Mouse (Mus musculus) neural tube, embryonic 12.5 days (tissue): ENCODE results near the gene Sgo1. TPM values are rescaled to one million over a fixed set of nuclear protein-coding genes. Genes with fewer than 3 reads are reported as not detected.
"Not testable (repeated sequence)": the region's sequence is repeated elsewhere in the genome, so short reads cannot be mapped to it uniquely, and the experiment has no call there.

Source experiments
- ATAC-seq: fragments of 200-750 bp; cut with Nextera tagmentation; 2 replicates; pipeline ENCODE4 v1.8.0; 2017; ENCODE audit warnings: low read depth, mild to moderate bottlenecking, moderate TSS enrichment, moderate library complexity; ENCODE audit not compliant: low FRiP score
- H3K27ac ChIP-seq: fragments of 300-500 bp; sonication (generic); 2 replicates; pipeline ENCODE4 v1.5.1; 2016
- H3K27me3 ChIP-seq: fragments of 300-500 bp; sonication (generic); replicated peaks from 2 replicates; pipeline ENCODE4 v1.6.1; 2016; ENCODE audit warnings: mild to moderate bottlenecking
- H3K36me3 ChIP-seq: fragments of 300-500 bp; sonication (generic); 2 replicates; pipeline ENCODE4 v1.6.1; 2016; ENCODE audit warnings: mild to moderate bottlenecking
- H3K4me1 ChIP-seq: fragments of 300-500 bp; sonication (generic); 2 replicates; pipeline ENCODE4 v1.6.1; 2016
- H3K4me2 ChIP-seq: fragments of 300-500 bp; sonication (generic); replicated peaks from 2 replicates; pipeline ENCODE4 v1.6.1; 2016; ENCODE audit warnings: mild to moderate bottlenecking
- H3K4me3 ChIP-seq: fragments of 300-500 bp; sonication (generic); 2 replicates; pipeline ENCODE4 v1.5.1; 2016
- H3K9ac ChIP-seq: fragments of 300-500 bp; sonication (generic); 2 replicates; pipeline ENCODE4 v1.6.1; 2016; ENCODE audit warnings: mild to moderate bottlenecking
- H3K9me3 ChIP-seq: fragments of 300-500 bp; sonication (generic); 2 replicates; pipeline ENCODE4 v1.6.1; 2016; ENCODE audit warnings: mild to moderate bottlenecking
- WGBS: fragments of 180-500 bp; shearing (Covaris S2); methylation state at CpG from one replicate; pipeline ENCODE4 v1.1.7; 2016; 5-methylcytosine and 5-hydroxymethylcytosine counted together
- polyA plus RNA-seq: library from polyadenylated mRNA; unstranded; fragments of >200 nt; fragmentation: Nextera tagmentation; extraction: Ambion mirVana; gene quantifications from 2 replicates; pipeline ENCODE4 v1.2.1, GENCODE M21; 2016

Gene Sgo1
- polyA plus RNA-seq, 1 experiment from 2014 or later: 27.4 TPM

- 93% methylated on average over 3 of the region's 3 CpGs for WGBS
- no peaks in the 10 kb centered on the region for H3K27me3 ChIP-seq
- ATAC-seq: no peak
- H3K4me3 ChIP-seq: no peak overlapping the region
- H3K4me2 ChIP-seq: no peak overlapping the region
- H3K4me1 ChIP-seq: no peaks in the 10 kb centered on the region
- peaks cover 12% of the 10 kb centered on the region; the same call in 1 of the 2 replicates for H3K36me3 ChIP-seq
- no peak overlapping the region for H3K27ac ChIP-seq
- H3K9ac ChIP-seq: no peak overlapping the region
- H3K9me3 ChIP-seq: no peaks in the 10 kb centered on the region
These were observed 24.9 kb downstream of the Sgo1 start for GRCm38 (mm10) chr17:53664267-53664666.

- no peak for ATAC-seq
- Histone ChIP-seq H3K9ac (no peak overlapping the region), H3K4me3 (no peak overlapping the region), H3K9me3 (no peaks in the 10 kb centered on the region), H3K27ac (no peak overlapping the region), H3K4me1 (no peaks in the 10 kb centered on the region), H3K36me3 (peaks cover 6% of the 10 kb centered on the region; the same call in 1 of the 2 replicates), H3K27me3 (no peaks in the 10 kb centered on the region), H3K4me2 (no peak overlapping the region)
- 82% methylated on average over 6 of the region's 6 CpGs for WGBS
These were observed 27.9 kb downstream of the Sgo1 start for GRCm38 (mm10) chr17:53661056-53661840.

GRCm38 (mm10) chr17:53659738-53660137 is 29.4 kb downstream of the Sgo1 start:
- 64% methylated on average over 4 of the region's 4 CpGs for WGBS
- Histone ChIP-seq H3K9ac (no peak overlapping the region), H3K4me1 (no peaks in the 10 kb centered on the region), H3K27ac (no peak overlapping the region), H3K4me2 (no peak overlapping the region), H3K36me3 (peaks cover 15% of the 10 kb centered on the region), H3K9me3 (no peaks in the 10 kb centered on the region), H3K4me3 (no peak overlapping the region), H3K27me3 (no peaks in the 10 kb centered on the region)
- ATAC-seq: no peak

GRCm38 (mm10) chr17:53659230-53659629 is 29.9 kb downstream of the Sgo1 start:
- peaks cover 18% of the 10 kb centered on the region for H3K36me3 ChIP-seq
- WGBS: 86% methylated on average over 8 of the region's 8 CpGs
- H3K4me3 ChIP-seq: no peak overlapping the region
- no peaks in the 10 kb centered on the region for H3K27me3 ChIP-seq
- H3K4me1 ChIP-seq: no peaks in the 10 kb centered on the region
- H3K27ac ChIP-seq: no peak overlapping the region
- no peaks in the 10 kb centered on the region for H3K9me3 ChIP-seq
- no peak for ATAC-seq
- no peak overlapping the region for H3K9ac ChIP-seq
- no peak overlapping the region for H3K4me2 ChIP-seq

GRCm38 (mm10) chr17:53658668-53659067 is 30.5 kb downstream of the Sgo1 start:
- H3K36me3 ChIP-seq: peaks cover 23% of the 10 kb centered on the region
- no peak for ATAC-seq
- H3K27ac ChIP-seq: no peak overlapping the region
- no peaks in the 10 kb centered on the region for H3K9me3 ChIP-seq
- H3K4me2 ChIP-seq: no peak overlapping the region
- 90% methylated on average over 2 of the region's 2 CpGs for WGBS
- no peak overlapping the region for H3K9ac ChIP-seq
- H3K4me3 ChIP-seq: no peak overlapping the region
- no peaks in the 10 kb centered on the region for H3K27me3 ChIP-seq
- no peaks in the 10 kb centered on the region for H3K4me1 ChIP-seq

GRCm38 (mm10) chr17:53657391-53657790 is 31.7 kb downstream of the Sgo1 start:
- WGBS: 74% methylated on average over 2 of the region's 2 CpGs
- H3K27ac ChIP-seq, H3K4me3 ChIP-seq, H3K9ac ChIP-seq, H3K4me1 ChIP-seq, H3K4me2 ChIP-seq, ATAC-seq, H3K27me3 ChIP-seq, H3K9me3 ChIP-seq: not testable (repeated sequence)
- H3K36me3 ChIP-seq: peaks cover 26% of the 10 kb centered on the region

DNA sequence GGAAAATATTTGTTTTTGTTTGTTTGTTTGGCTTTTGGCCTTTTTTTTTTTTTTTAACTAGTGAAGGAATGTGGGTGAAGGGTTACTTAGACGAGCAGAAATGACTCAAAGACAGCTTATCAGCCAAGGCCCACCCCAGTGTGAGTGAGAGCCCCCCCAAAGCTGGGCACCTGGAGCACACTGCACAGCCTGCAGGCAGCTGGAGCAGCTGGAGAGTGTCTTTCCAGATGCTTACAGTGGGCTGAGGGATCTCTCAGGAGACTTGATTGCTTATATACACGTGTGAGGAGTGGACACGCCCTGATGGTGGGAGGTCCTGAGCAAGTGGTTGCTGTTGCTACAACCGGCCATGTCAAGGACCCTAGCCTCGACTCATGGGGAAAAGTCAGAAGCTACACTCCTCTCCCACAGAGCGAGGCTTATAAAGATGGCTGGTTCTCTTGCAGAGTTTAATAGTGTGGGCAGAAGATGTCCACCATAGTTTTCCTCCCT is 32.7 kb downstream of the Sgo1 start:
- Histone ChIP-seq H3K27me3 (no peaks in the 10 kb centered on the region), H3K27ac (no peak overlapping the region), H3K4me3 (no peak overlapping the region), H3K9me3 (no peaks in the 10 kb centered on the region), H3K36me3 (peaks cover 26% of the 10 kb centered on the region), H3K4me1 (no peaks in the 10 kb centered on the region), H3K4me2 (no peak overlapping the region), H3K9ac (no peak overlapping the region)
- no peak for ATAC-seq
- WGBS: 68% methylated on average over 6 of the region's 6 CpGs

GRCm38 (mm10) chr17:53655959-53656358 is 33.2 kb downstream of the Sgo1 start:
- no peak for ATAC-seq
- no peaks in the 10 kb centered on the region for H3K4me1 ChIP-seq
- H3K36me3 ChIP-seq: peaks cover 26% of the 10 kb centered on the region

GRCm38 (mm10) chr17:53655081-53655480 is 34.1 kb downstream of the Sgo1 start:
- no peak overlapping the region for H3K4me2 ChIP-seq
- peaks cover 21% of the 10 kb centered on the region for H3K36me3 ChIP-seq
- no peak overlapping the region for H3K9ac ChIP-seq
- no peaks in the 10 kb centered on the region for H3K27me3 ChIP-seq
- no peak overlapping the region for H3K4me3 ChIP-seq
- H3K27ac ChIP-seq: no peak overlapping the region
- ATAC-seq: no peak
- WGBS: 92% methylated on average over 6 of the region's 6 CpGs
- H3K4me1 ChIP-seq: no peaks in the 10 kb centered on the region
- no peaks in the 10 kb centered on the region for H3K9me3 ChIP-seq

More at GRCm38 (mm10) chr17:53655959-53656358, 33.2 kb downstream of the Sgo1 start:
- Histone ChIP-seq H3K9me3 (no peaks in the 10 kb centered on the region), H3K27me3 (no peaks in the 10 kb centered on the region), H3K9ac (no peak overlapping the region), H3K4me2 (no peak overlapping the region), H3K27ac (no peak overlapping the region), H3K4me3 (no peak overlapping the region)
- 90% methylated on average over 2 of the region's 2 CpGs for WGBS

GRCm38 (mm10) chr17:53654596-53654995 is 34.5 kb downstream of the Sgo1 start:
- Histone ChIP-seq H3K9me3 (no peaks in the 10 kb centered on the region), H3K36me3 (peaks cover 20% of the 10 kb centered on the region), H3K4me1 (no peaks in the 10 kb centered on the region), H3K9ac (no peak overlapping the region), H3K4me3 (no peak overlapping the region), H3K27me3 (no peaks in the 10 kb centered on the region), H3K27ac (no peak overlapping the region), H3K4me2 (no peak overlapping the region)
- 84% methylated on average over 4 of the region's 4 CpGs for WGBS
- ATAC-seq: no peak

DNA sequence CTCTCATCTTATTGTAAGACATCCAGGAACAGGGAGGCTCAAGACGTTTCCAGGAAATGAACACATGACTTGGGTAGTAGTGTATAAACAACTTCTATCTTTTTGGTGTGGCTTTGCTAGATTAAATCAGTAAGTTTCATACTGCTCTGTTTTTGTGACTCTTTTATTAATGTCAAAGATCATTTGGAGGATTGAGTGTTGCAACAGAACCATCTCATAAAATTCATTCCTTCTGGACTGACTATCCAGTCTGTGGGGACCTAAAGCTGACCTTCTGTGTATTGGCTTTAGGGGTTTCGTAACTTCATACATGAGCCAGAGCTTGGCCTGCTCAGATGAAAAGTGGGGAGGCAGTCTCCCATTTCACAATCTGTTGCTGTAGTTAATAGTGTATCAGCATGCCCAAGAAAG is 38.9 kb downstream of the Sgo1 start:
- no peak overlapping the region for H3K4me2 ChIP-seq
- H3K4me3 ChIP-seq: no peak overlapping the region
- H3K9ac ChIP-seq: no peak overlapping the region
- no peaks in the 10 kb centered on the region for H3K4me1 ChIP-seq
- no peaks in the 10 kb centered on the region for H3K9me3 ChIP-seq
- no peak overlapping the region for H3K27ac ChIP-seq
- 90% methylated on average over 2 of the region's 2 CpGs for WGBS
- no peak for ATAC-seq
- H3K36me3 ChIP-seq: peaks cover 27% of the 10 kb centered on the region
- H3K27me3 ChIP-seq: no peaks in the 10 kb centered on the region

DNA sequence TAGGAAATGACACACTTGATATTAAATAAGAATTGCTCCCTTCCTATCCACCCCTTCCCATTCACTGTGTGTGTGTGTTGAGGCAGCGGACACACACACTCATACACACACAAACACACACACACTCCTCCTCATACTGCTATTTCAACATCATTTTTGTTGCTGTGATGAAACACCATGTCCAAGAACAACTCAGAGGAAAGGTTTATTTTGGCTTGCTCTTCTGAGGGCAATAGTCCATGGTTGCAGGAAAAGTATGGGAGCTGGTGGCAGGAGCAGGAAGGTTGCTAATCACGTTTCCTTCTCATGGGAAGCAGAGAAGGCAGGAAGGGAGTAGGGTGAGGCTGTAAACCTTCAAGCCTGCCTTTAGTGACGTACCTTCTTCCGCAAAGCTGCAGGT is 45.8 kb downstream of the Sgo1 start:
- Histone ChIP-seq H3K27me3 (no peaks in the 10 kb centered on the region), H3K9me3 (no peaks in the 10 kb centered on the region), H3K4me3 (no peak overlapping the region), H3K27ac (no peak overlapping the region), H3K9ac (no peak overlapping the region), H3K36me3 (peaks cover 40% of the 10 kb centered on the region), H3K4me1 (no peaks in the 10 kb centered on the region), H3K4me2 (no peak overlapping the region)
- 86% methylated on average over 4 of the region's 4 CpGs for WGBS
- no peak for ATAC-seq

DNA sequence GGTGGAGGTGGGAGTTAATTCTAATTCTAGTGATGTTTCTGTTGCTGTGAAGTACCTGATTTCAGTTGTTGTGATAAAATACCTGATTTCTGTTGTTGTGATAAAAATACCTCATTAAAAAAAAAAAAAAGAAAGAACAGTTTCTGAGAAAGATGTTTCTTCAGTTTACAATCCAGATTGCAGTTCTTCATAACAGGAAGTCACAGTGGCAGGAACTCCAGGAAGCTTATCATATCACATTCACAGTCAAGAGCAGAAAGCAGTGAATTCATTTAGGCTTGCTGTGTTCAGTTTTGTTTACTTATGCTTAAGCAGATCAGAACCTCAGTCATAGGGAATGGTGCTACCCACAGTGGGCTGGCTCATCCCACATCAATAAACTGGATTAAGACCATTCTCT is 57.8 kb downstream of the Sgo1 start:
- Histone ChIP-seq H3K9me3 (no peaks in the 10 kb centered on the region), H3K4me2 (no peak overlapping the region), H3K36me3 (peaks cover 17% of the 10 kb centered on the region; the same call in 1 of the 2 replicates), H3K4me1 (no peaks in the 10 kb centered on the region), H3K27me3 (no peaks in the 10 kb centered on the region), H3K9ac (no peak overlapping the region), H3K27ac (no peak overlapping the region), H3K4me3 (no peak overlapping the region)
- no peak for ATAC-seq
